Mouse (Mus musculus): ENCODE data around the gene Cnot8. TPM values are rescaled to one million over a fixed set of nuclear protein-coding genes. Genes with fewer than 3 reads are reported as not detected.

Cnot8 gene
- total RNA-seq, 1 experiment from 2014 or later, result 84.4 TPM

- no peak for ATAC-seq (replicated peaks; ENCODE audit: insufficient number of reproducible peaks, low FRiP score, low TSS enrichment, poor library complexity, severe bottlenecking)
Observed at GRCm38 (mm10) chr11:58102146-58102545, 1.8 kb upstream of the Cnot8 start.

- ATAC-seq (replicated peaks; ENCODE audit: insufficient number of reproducible peaks, low FRiP score, low TSS enrichment, poor library complexity, severe bottlenecking), result no peak
Observed at GRCm38 (mm10) chr11:58102581-58103343, 1.2 kb upstream of the Cnot8 start.

GRCm38 (mm10) chr11:58103344-58103653 is 654 bp upstream of the Cnot8 start:
- ATAC-seq (replicated peaks; ENCODE audit: insufficient number of reproducible peaks, low FRiP score, low TSS enrichment, poor library complexity, severe bottlenecking), result 0 out of 2 replicates have a peak, but pooled peaks have one; percentile 0

GRCm38 (mm10) chr11:58104351-58104791 is 418 bp downstream of the Cnot8 start:
- ATAC-seq (replicated peaks; ENCODE audit: insufficient number of reproducible peaks, low FRiP score, low TSS enrichment, poor library complexity, severe bottlenecking), result peak; percentile 55

GRCm38 (mm10) chr11:58107009-58107408 is 3.1 kb downstream of the Cnot8 start:
- no peak for ATAC-seq (replicated peaks; ENCODE audit: insufficient number of reproducible peaks, low FRiP score, low TSS enrichment, poor library complexity, severe bottlenecking)

GRCm38 (mm10) chr11:58107664-58108337 is 3.8 kb downstream of the Cnot8 start:
- ATAC-seq (replicated peaks; ENCODE audit: insufficient number of reproducible peaks, low FRiP score, low TSS enrichment, poor library complexity, severe bottlenecking), result no peak

GRCm38 (mm10) chr11:58116560-58116959 is 12.6 kb downstream of the Cnot8 start:
- ATAC-seq (replicated peaks; ENCODE audit: insufficient number of reproducible peaks, low FRiP score, low TSS enrichment, poor library complexity, severe bottlenecking), result no peak

- ATAC-seq (replicated peaks; ENCODE audit: insufficient number of reproducible peaks, low FRiP score, low TSS enrichment, poor library complexity, severe bottlenecking), result no peak
Observed at GRCm38 (mm10) chr11:58117044-58117652, 13.2 kb downstream of the Cnot8 start.

GRCm38 (mm10) chr11:58120655-58121054 is 16.7 kb downstream of the Cnot8 start:
- ATAC-seq (replicated peaks; ENCODE audit: insufficient number of reproducible peaks, low FRiP score, low TSS enrichment, poor library complexity, severe bottlenecking), result no peak

GRCm38 (mm10) chr11:58121351-58121750 is 17.4 kb downstream of the Cnot8 start:
- no peak; the same call in 1 of the 2 replicates for ATAC-seq (replicated peaks; ENCODE audit: insufficient number of reproducible peaks, low FRiP score, low TSS enrichment, poor library complexity, severe bottlenecking)

- no peak for ATAC-seq (replicated peaks; ENCODE audit: insufficient number of reproducible peaks, low FRiP score, low TSS enrichment, poor library complexity, severe bottlenecking)
Observed at GRCm38 (mm10) chr11:58123711-58124110, 19.8 kb downstream of the Cnot8 start.

- ATAC-seq (replicated peaks; ENCODE audit: insufficient number of reproducible peaks, low FRiP score, low TSS enrichment, poor library complexity, severe bottlenecking), result no peak
Observed at GRCm38 (mm10) chr11:58125021-58125420, 21.1 kb downstream of the Cnot8 start.

- ATAC-seq (replicated peaks; ENCODE audit: insufficient number of reproducible peaks, low FRiP score, low TSS enrichment, poor library complexity, severe bottlenecking), result no peak
Observed at GRCm38 (mm10) chr11:58126397-58127160, 22.6 kb downstream of the Cnot8 start.

- no peak for ATAC-seq (replicated peaks; ENCODE audit: insufficient number of reproducible peaks, low FRiP score, low TSS enrichment, poor library complexity, severe bottlenecking)
Observed at GRCm38 (mm10) chr11:58127544-58127943, 23.6 kb downstream of the Cnot8 start.

- ATAC-seq (replicated peaks; ENCODE audit: insufficient number of reproducible peaks, low FRiP score, low TSS enrichment, poor library complexity, severe bottlenecking), result no peak
Observed at GRCm38 (mm10) chr11:58129302-58129843, 25.4 kb downstream of the Cnot8 start.

GRCm38 (mm10) chr11:58132026-58132425 is 28.1 kb downstream of the Cnot8 start:
- no peak for ATAC-seq (replicated peaks; ENCODE audit: insufficient number of reproducible peaks, low FRiP score, low TSS enrichment, poor library complexity, severe bottlenecking)

GRCm38 (mm10) chr11:58134869-58135268 is 30.9 kb downstream of the Cnot8 start:
- ATAC-seq (replicated peaks; ENCODE audit: insufficient number of reproducible peaks, low FRiP score, low TSS enrichment, poor library complexity, severe bottlenecking), result no peak

GRCm38 (mm10) chr11:58135296-58135695 is 31.3 kb downstream of the Cnot8 start:
- no peak for ATAC-seq (replicated peaks; ENCODE audit: insufficient number of reproducible peaks, low FRiP score, low TSS enrichment, poor library complexity, severe bottlenecking)

- no peak for ATAC-seq (replicated peaks; ENCODE audit: insufficient number of reproducible peaks, low FRiP score, low TSS enrichment, poor library complexity, severe bottlenecking)
Observed at GRCm38 (mm10) chr11:58136677-58137076, 32.7 kb downstream of the Cnot8 start.
